Mouse (Mus musculus) myocyte (in vitro differentiated cells): ENCODE results near the gene Ccdc103.

Source experiments
- CEBPB ChIP-seq: IDR thresholded peaks from 2 replicates; pipeline ENCODE4 v1.6.1; 2011; ENCODE audit warnings: mild to moderate bottlenecking, moderate library complexity; ENCODE audit not compliant: poor library complexity, insufficient read depth, severe bottlenecking
- MAX ChIP-seq: IDR thresholded peaks from one replicate; pipeline ENCODE4 v1.6.1; 2011; ENCODE audit warnings: low read depth, mild to moderate bottlenecking, control low read depth
- MYOG ChIP-seq, 3 experiments: IDR thresholded peaks; one replicate each; pipeline ENCODE4 v1.6.1; 2011; ENCODE audit warnings: control low read depth in 2 of 3, low read depth in 2 of 3, mild to moderate bottlenecking in 2 of 3; ENCODE audit not compliant: insufficient read length in 2 of 3, control insufficient read depth in 1 of 3, insufficient read depth in 1 of 3
- POLR2A ChIP-seq: IDR thresholded peaks from one replicate; pipeline ENCODE4 v1.6.1; 2011; ENCODE audit warnings: low read depth, mild to moderate bottlenecking, control low read depth, moderate library complexity; ENCODE audit not compliant: insufficient read length
- POLR2AphosphoS2 ChIP-seq: IDR thresholded peaks from one replicate; pipeline ENCODE4 v1.6.1; 2011; ENCODE audit warnings: low read depth, control low read depth; ENCODE audit not compliant: insufficient read length
- REST ChIP-seq: IDR thresholded peaks from one replicate; pipeline ENCODE4 v1.6.1; 2011; ENCODE audit warnings: mild to moderate bottlenecking, control low read depth, moderate library complexity; ENCODE audit not compliant: insufficient read depth, insufficient read length
- TCF12 ChIP-seq: IDR thresholded peaks from one replicate; pipeline ENCODE4 v1.6.1; 2011; ENCODE audit warnings: mild to moderate bottlenecking, control low read depth; ENCODE audit not compliant: poor library complexity, insufficient read depth, severe bottlenecking
- TCF3 ChIP-seq: IDR thresholded peaks from one replicate; pipeline ENCODE4 v1.6.1; 2011; ENCODE audit warnings: low read depth, control low read depth; ENCODE audit not compliant: insufficient read length
- USF1 ChIP-seq: IDR thresholded peaks from one replicate; pipeline ENCODE4 v1.6.1; 2011; ENCODE audit warnings: low read depth, mild to moderate bottlenecking, control low read depth, moderate library complexity

DNA sequence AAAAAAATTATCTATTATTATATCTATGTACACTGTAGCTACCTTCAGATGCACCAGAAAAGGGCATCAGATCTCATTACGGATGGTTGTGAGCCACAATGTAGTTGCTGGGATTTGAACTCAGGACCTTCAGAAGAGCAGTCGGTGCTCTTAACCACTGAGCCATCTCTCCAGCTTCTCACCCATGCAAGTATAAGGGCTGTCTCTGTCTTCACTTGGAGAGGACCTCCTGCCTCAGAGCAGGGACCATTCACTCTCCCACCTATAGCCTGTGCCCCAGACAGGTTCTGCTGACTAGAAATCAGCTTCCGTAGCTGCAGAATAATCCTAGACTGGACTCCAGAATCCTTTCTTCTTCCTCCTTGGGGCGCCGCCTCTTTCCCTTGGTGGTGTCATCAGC lies 21.1 kb downstream of the Ccdc103 start:
- TF ChIP-seq MYOG (IDR thresholded peaks at IDR 0.05; ENCODE audit: control insufficient read depth in 1 of 3, insufficient read depth in 1 of 3, insufficient read length in 2 of 3, low read depth in 2 of 3) (no peak), POLR2A (no peak), CEBPB (no peak), TCF3 (no peak), USF1 (no peak), MAX (no peak), REST (no peak), TCF12 (no peak), POLR2AphosphoS2 (no peak)
